Mouse (Mus musculus) cerebellum, adult 9-10 months (tissue): ENCODE data around the gene Togaram1.

ENCODE experiments used
- DNase-seq: peaks from one replicate; pipeline ENCODE4 v3.0.0; 2022

Gene Togaram1

DNA sequence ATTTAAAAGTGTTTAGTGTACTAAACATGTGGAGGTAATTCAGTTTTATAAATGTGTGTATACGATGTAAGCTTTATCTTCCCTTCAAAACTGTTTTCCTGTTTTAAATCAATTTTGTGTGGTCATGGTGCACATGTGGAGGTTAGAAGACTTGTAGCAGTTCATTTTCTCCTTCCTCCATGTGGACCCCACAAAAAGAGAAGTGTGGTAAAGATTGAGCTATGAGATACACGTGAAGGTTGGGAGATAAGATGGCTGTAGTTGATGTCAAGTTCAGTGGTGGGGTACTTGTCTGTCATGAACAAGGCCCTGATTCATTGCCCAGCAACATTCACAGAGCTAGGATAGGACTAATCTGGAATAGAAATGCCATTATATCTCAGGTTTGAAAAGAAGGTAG, 92.6 kb downstream of the Togaram1 start:
- DNase-seq, result no peak

DNA sequence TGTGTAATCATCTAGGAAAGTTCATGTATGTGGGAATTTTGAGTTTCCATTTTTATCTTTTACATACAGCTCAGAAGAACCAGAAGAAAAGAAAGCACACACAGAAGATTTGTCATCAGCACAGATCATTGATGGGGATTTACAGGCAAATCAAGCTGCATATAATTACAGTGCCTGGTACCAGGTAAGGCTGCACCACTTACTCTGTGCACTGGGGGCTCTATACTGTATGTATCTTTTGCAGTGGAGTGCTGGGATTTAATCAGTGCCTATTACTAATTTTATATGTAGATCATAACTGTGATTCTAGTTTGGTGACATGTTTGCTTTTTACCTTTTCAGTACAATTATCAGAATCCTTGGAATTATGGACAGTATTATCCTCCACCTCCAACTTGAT, 95.5 kb downstream of the Togaram1 start:
- DNase-seq, result no peak

DNA sequence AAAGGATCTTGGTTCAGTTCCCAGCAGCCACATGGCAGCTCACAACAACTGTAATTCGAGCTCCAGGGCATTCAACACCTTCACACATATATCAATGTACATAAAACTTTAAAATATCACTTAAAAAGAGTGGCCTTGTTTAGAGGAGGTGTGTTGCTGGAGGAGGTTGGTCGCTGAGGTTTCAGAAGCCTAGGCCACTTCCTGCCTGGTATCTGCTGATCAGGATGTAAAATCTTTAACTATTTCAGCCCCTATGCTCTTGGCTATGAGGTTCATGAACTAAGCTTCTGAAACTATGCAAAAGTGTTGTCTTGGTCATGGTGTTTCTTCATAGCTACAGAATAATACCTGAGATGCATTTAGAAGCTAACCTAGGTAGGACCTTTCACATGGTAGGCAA, 99.6 kb downstream of the Togaram1 start:
- DNase-seq, result no peak

DNA sequence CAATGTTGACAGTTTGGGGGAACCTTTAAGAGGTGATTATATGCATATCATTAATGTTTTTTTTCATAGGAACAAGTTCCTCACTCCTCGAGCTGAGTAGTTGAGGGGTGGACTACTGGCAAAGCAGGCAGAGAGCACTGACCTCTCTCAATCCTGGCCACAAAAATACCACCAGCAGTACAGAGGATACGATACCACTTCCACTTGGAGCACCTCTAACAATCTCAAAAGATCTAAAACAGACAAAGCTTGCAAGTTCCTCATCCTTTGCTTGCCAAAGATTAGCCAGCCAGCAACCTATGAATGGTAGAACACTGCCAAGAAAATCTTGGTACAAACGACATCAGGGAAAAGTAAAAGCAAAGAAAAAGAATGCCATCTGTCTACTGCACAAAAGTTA, 100.6 kb downstream of the Togaram1 start:
- DNase-seq, result no peak

DNA sequence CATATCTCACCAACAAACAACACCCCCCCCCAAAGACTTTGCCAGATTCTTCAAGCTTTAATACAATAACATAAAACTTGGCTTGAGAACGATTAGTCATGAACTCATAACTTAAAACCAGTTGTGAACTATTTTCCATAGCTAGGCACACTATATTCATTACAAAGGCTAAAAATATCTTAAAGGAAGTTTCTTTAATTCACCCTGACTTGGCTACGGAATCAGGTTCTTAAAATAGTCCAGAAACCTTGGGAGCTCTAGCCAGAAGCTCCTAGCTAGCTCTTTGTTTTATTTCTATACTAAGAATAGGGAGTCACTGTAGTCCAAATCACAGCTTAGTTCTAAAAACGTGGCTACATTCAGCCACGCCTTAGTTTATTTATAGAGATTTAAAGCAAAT, 102.8 kb downstream of the Togaram1 start:
- no peak for DNase-seq
